Mouse (Mus musculus): ENCODE results near the gene 4931414P19Rik.

DNA sequence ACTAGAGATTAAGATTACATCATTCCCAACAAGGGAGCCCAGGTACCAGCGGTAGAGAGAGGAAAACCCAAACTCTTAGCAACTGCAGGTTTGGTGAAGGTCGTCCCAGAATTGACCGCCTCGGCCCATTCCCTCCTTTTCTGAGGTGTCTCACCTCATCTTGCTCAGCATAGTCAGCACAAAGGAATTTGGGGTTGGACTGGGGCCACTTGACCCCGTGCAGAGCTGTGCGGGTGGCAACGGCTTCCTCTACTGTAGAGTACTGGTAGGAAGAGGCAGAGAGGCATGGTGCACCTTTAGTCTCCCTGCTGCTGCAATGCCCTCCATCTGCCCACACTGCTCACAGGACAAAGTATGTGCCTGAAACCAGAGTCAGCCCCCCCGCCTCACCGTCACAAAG, 38.5 kb upstream of the 4931414P19Rik start:
- no peak for TF ChIP-seq POLR2A (IDR thresholded peaks at IDR 0.05; ENCODE audit: control insufficient read depth, low read depth, low read length)
- TF ChIP-seq CTCF (IDR thresholded peaks at IDR 0.05; ENCODE audit: control insufficient read depth, insufficient read depth, insufficient replicate concordance, low read depth, low read length) = no peak

All from testis, adult 2 months (tissue).